Comparison of ENCODE assay signal across 9 mouse cellular contexts in the genomic region with DNA sequence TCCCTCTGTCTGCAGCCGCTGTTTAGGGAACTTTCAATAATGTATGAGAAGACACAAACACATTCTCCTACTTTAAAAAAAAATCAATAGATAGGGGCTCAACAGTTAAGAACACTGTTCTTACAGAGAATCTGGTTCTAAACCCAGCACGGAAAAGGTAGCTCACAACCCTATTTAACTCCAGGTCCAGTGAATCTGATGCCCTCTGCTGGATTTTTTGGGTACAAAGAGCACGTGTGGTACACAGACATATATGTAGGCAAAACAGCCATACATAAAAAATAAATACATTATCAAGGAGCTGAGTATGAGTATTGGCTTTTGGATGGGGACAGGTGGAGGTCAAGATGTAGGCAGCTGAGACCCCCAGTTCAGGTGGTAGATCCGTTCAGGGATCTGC. TPM values are rescaled to one million over a fixed set of nuclear protein-coding genes. Genes with fewer than 3 reads are reported as not detected.
DNase-seq lines count a peak whose midpoint lies in the region; ATAC-seq and TF ChIP-seq lines count a peak whose summit lies in the region.
"Had no signal": no experiment of that assay in that cellular context is flagged by ENCODE, and none has a peak within 500 bp of the region (broad histone marks: within the 10 kb centered on the region; RNA-seq: fewer than 3 reads in every experiment).

No protein-coding gene starts in this region.

- H3K4me3 ChIP-seq in forebrain, postnatal 0 days (ENCODE audit: low read depth, low read length) = no peak overlapping the region
- no peak overlapping the region for H3K4me3 ChIP-seq in forebrain, embryonic 11.5 days (ENCODE audit: low read depth, low read length)
- H3K4me3 ChIP-seq in liver, postnatal 0 days (ENCODE audit: low read depth, low read length) = no peak overlapping the region
- H3K4me3 ChIP-seq in limb, embryonic 14.5 days (replicated peaks; ENCODE audit: low read length) = no peak overlapping the region
- H3K4me3 ChIP-seq: heart, embryonic 15.5 days had no signal

- H3K36me3 ChIP-seq in forebrain, postnatal 0 days (ENCODE audit: insufficient read depth) = no peaks in the 10 kb centered on the region
- no peaks in the 10 kb centered on the region for H3K36me3 ChIP-seq in forebrain, embryonic 11.5 days (ENCODE audit: control insufficient read depth, insufficient read depth, low read length)
- no peaks in the 10 kb centered on the region for H3K36me3 ChIP-seq in liver, postnatal 0 days (replicated peaks; ENCODE audit: insufficient read depth, low read length)
- no peaks in the 10 kb centered on the region for H3K36me3 ChIP-seq in limb, embryonic 14.5 days (ENCODE audit: control insufficient read depth, insufficient read depth, low read length)
- H3K36me3 ChIP-seq: heart, embryonic 15.5 days had no signal

- 44% methylated on average over 4 of the region's 4 CpGs for WGBS in forebrain, postnatal 0 days
- 55% methylated on average over 4 of the region's 4 CpGs for WGBS in forebrain, embryonic 11.5 days
- 37% methylated on average over 4 of the region's 4 CpGs for WGBS in liver, postnatal 0 days (ENCODE audit: insufficient replicate concordance)
- WGBS in limb, embryonic 14.5 days = 46% methylated on average over 4 of the region's 4 CpGs

- no peak overlapping the region for H3K4me2 ChIP-seq in forebrain, postnatal 0 days (ENCODE audit: low read depth)
- H3K4me2 ChIP-seq in forebrain, embryonic 11.5 days (ENCODE audit: low read depth, low read length, severe bottlenecking) = no peak overlapping the region
- H3K4me2 ChIP-seq in liver, postnatal 0 days (ENCODE audit: low read depth, low read length) = no peak overlapping the region
- H3K4me2 ChIP-seq in limb, embryonic 14.5 days (replicated peaks; ENCODE audit: low read depth, low read length, severe bottlenecking) = no peak overlapping the region
- H3K4me2 ChIP-seq: heart, embryonic 15.5 days had no signal

- H3K27me3 ChIP-seq in forebrain, postnatal 0 days (ENCODE audit: insufficient read depth, low read length) = no peaks in the 10 kb centered on the region
- H3K27me3 ChIP-seq in forebrain, embryonic 11.5 days (ENCODE audit: control insufficient read depth, insufficient read depth, low read length) = no peaks in the 10 kb centered on the region
- H3K27me3 ChIP-seq in liver, postnatal 0 days (ENCODE audit: insufficient read depth, low read length) = no peaks in the 10 kb centered on the region
- no peaks in the 10 kb centered on the region for H3K27me3 ChIP-seq in limb, embryonic 14.5 days (ENCODE audit: control insufficient read depth, insufficient read depth, low read length)
- H3K27me3 ChIP-seq: heart, embryonic 15.5 days had no signal

- H3K9ac ChIP-seq in forebrain, postnatal 0 days = no peak overlapping the region
- no peak overlapping the region for H3K9ac ChIP-seq in forebrain, embryonic 11.5 days (ENCODE audit: low read length)
- H3K9ac ChIP-seq in liver, postnatal 0 days (replicated peaks) = no peak overlapping the region
- H3K9ac ChIP-seq in limb, embryonic 14.5 days (ENCODE audit: low read depth, low read length, severe bottlenecking) = no peak overlapping the region
- H3K9ac ChIP-seq: heart, embryonic 15.5 days had no signal

- TF ChIP-seq CTCF in forebrain, postnatal 0 days (IDR thresholded peaks at IDR 0.05; ENCODE audit: low read depth) = peak; percentile 58
- peak; percentile 63 for TF ChIP-seq CTCF in liver, postnatal 0 days (IDR thresholded peaks at IDR 0.05; ENCODE audit: low read depth)
- TF ChIP-seq CTCF in brain, embryonic 14.5 days (IDR thresholded peaks at IDR 0.05; ENCODE audit: borderline replicate concordance, extremely low read depth, insufficient read depth, insufficient read length) = peak; percentile 42; the same call in 1 of the 2 replicates

- TF ChIP-seq EP300 in liver, postnatal 0 days (IDR thresholded peaks at IDR 0.05; ENCODE audit: low read depth) = no peak

- no peak overlapping the region for H3K27ac ChIP-seq in forebrain, postnatal 0 days (ENCODE audit: low read depth, low read length)
- H3K27ac ChIP-seq in forebrain, embryonic 11.5 days (ENCODE audit: low read depth, low read length) = no peak overlapping the region
- H3K27ac ChIP-seq in liver, postnatal 0 days (ENCODE audit: low read depth) = no peak overlapping the region
- no peak overlapping the region for H3K27ac ChIP-seq in limb, embryonic 14.5 days (replicated peaks; ENCODE audit: low read depth, low read length)
- H3K27ac ChIP-seq: heart, embryonic 15.5 days had no signal

- TF ChIP-seq POLR2A in brain, embryonic 14.5 days (IDR thresholded peaks at IDR 0.05; ENCODE audit: borderline replicate concordance, extremely low read depth, insufficient read depth, insufficient read length, poor library complexity, severe bottlenecking) = no peak
- no peak for TF ChIP-seq POLR2A in limb, embryonic 14.5 days (IDR thresholded peaks at IDR 0.05; ENCODE audit: borderline replicate concordance, extremely low read depth, insufficient read depth, insufficient read length)

- ATAC-seq in forebrain, postnatal 0 days = no peak
- ATAC-seq in forebrain, embryonic 11.5 days (replicated peaks; ENCODE audit: low FRiP score) = no peak
- no peak for ATAC-seq in liver, postnatal 0 days
- ATAC-seq in limb, embryonic 14.5 days (ENCODE audit: low FRiP score, low read depth) = no peak

- no peaks in the 10 kb centered on the region for H3K4me1 ChIP-seq in forebrain, postnatal 0 days (ENCODE audit: insufficient read depth)
- H3K4me1 ChIP-seq in forebrain, embryonic 11.5 days (replicated peaks; ENCODE audit: control insufficient read depth, insufficient read depth, low read length) = no peaks in the 10 kb centered on the region
- H3K4me1 ChIP-seq in liver, postnatal 0 days (ENCODE audit: insufficient read depth) = peaks cover 8% of the 10 kb centered on the region
- H3K4me1 ChIP-seq in limb, embryonic 14.5 days (ENCODE audit: control insufficient read depth, insufficient read depth, low read length) = no peaks in the 10 kb centered on the region
- H3K4me1 ChIP-seq: heart, embryonic 15.5 days had no signal

- no peaks in the 10 kb centered on the region for H3K9me3 ChIP-seq in forebrain, postnatal 0 days (ENCODE audit: low read length)
- H3K9me3 ChIP-seq in forebrain, embryonic 11.5 days (ENCODE audit: control insufficient read depth, low read length) = no peaks in the 10 kb centered on the region
- no peaks in the 10 kb centered on the region for H3K9me3 ChIP-seq in liver, postnatal 0 days (ENCODE audit: low read length)
- no peaks in the 10 kb centered on the region for H3K9me3 ChIP-seq in limb, embryonic 14.5 days (ENCODE audit: control insufficient read depth, low read length)
- H3K9me3 ChIP-seq: heart, embryonic 15.5 days had no signal

- DNase-seq in forebrain, postnatal 0 days = peak; percentile 61
- DNase-seq in forebrain, embryonic 11.5 days (ENCODE audit: low spot score) = no peak
- peak; percentile 34 for DNase-seq in liver, postnatal 0 days
- DNase-seq in liver = no peak
- peak; percentile 72 for DNase-seq in brain, embryonic 14.5 days (ENCODE audit: low read depth)
- peak; percentile 28 for DNase-seq in limb, embryonic 14.5 days (ENCODE audit: low spot score)
- DNase-seq in right cerebral cortex, adult 2 months (ENCODE audit: low spot score in 2 of 2) = no peak
- DNase-seq in gastrocnemius, postnatal 10 days = no peak

RNA-seq across cellular contexts. Expression of gene Osbpl11, which starts 29.9 kb away (rescaled TPM):
- total RNA-seq in forebrain, postnatal 0 days (2014; rRNA removed) = 23.5 and 24.8 TPM in 2 replicates
- polyA plus RNA-seq in forebrain, postnatal 0 days (2015; fragmentation: Nextera tagmentation; extraction: Ambion mirVana) = 9.0 and 13.3 TPM in 2 replicates
- 26.2 and 26.7 TPM in 2 replicates for polyA plus RNA-seq in forebrain, embryonic 11.5 days (2014; fragmentation: Nextera tagmentation; extraction: Ambion mirVana)
- polyA plus RNA-seq in liver, postnatal 0 days (2015; fragmentation: Nextera tagmentation; extraction: Ambion mirVana) = 6.2 and 6.3 TPM in 2 replicates
- 15.5 and 19.7 TPM in 2 replicates for polyA plus RNA-seq in brain, embryonic 14.5 days (2012; rRNA removed)
- 14.6 and 15.4 TPM in 2 replicates for polyA plus RNA-seq in limb, embryonic 14.5 days (2012; rRNA removed)
- 20.6 and 23.8 TPM in 2 replicates for polyA plus RNA-seq in limb, embryonic 14.5 days (2014; fragmentation: Nextera tagmentation; extraction: Ambion mirVana)
- total RNA-seq in gastrocnemius, postnatal 10 days (2021) = 10 to 100 TPM; 14.8 to 14.9 TPM

Comparison
In these comparisons a context has a peak if more than half of its experiments do, and no peak if none do; other contexts are left out.
1. DNase-seq: peak in forebrain, postnatal 0 days (single experiment), liver, postnatal 0 days (single experiment), brain, embryonic 14.5 days (single experiment) and limb, embryonic 14.5 days (single experiment); none in forebrain, embryonic 11.5 days (single experiment), liver (single experiment), right cerebral cortex, adult 2 months (0 of 2) and gastrocnemius, postnatal 10 days (single experiment).
2. Peak in every context shown above with its lines, with median percentiles within 50 percentile points of each other: CTCF ChIP-seq.